Mouse (Mus musculus) ES-Bruce4 (cell line): ENCODE measurements at regions not wholly inside any gene's neighbourhood (a gene's known extent, or its start where the extent isn't known, plus 50 kb on each side); places are given as distances from the start of the nearest gene placed in this dataset.

Source experiments
- CTCF ChIP-seq: IDR thresholded peaks from one replicate; pipeline ENCODE4 v1.8.1; 2011; ENCODE audit warnings: low read depth, low read length
- EP300 ChIP-seq: IDR thresholded peaks from 2 replicates; pipeline ENCODE4 v1.6.1; 2011; ENCODE audit warnings: low read depth, low read length; ENCODE audit not compliant: insufficient read depth
- POLR2A ChIP-seq: IDR thresholded peaks from one replicate; pipeline ENCODE4 v1.8.1; 2011; ENCODE audit warnings: low read length; ENCODE audit not compliant: insufficient read depth

GRCm38 (mm10) chr1:187536263-187536662 lies 72.3 kb upstream of the Esrrg start:
- TF ChIP-seq CTCF (no peak), EP300 (no peak), POLR2A (no peak)
